18 mouse cellular contexts compared by ENCODE assay signal in the genomic region with DNA sequence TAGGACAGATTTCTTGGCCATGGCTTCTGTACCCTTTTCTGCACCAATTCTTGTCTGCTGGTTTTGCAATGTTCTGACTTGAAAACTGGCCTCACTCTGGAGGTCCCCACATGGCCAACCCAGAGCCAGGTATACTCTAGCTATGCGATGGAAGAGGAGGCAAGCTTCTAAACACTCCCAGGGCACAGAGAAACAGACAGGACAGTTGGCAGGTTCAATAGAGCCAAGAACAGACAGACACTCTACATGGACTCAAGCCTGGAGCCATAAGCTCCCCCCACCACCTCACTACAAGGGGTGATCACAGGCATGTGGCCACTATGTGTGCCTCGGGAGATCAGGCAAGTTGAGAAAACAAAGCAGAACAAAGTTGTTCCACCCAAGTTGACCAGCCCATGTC.
"Had no signal": no experiment of that assay in that cellular context is flagged by ENCODE, and none has a peak within 500 bp of the region (broad histone marks: within the 10 kb centered on the region; RNA-seq: fewer than 3 reads in every experiment).

No protein-coding gene starts in this region.

- H3K36me3 ChIP-seq: kidney, embryonic 15.5 days; limb, embryonic 12.5 days; limb, embryonic 15.5 days; midbrain, embryonic 12.5 days; midbrain, embryonic 15.5 days; neural tube, embryonic 13.5 days; stomach, embryonic 15.5 days had no signal

- H3K27ac ChIP-seq: kidney, embryonic 15.5 days; limb, embryonic 12.5 days; limb, embryonic 15.5 days; liver, embryonic 14.5 days; macrophage; midbrain, embryonic 12.5 days; midbrain, embryonic 15.5 days; neural tube, embryonic 13.5 days; stomach, embryonic 15.5 days had no signal

- ATAC-seq: liver, postnatal 0 days; lung, postnatal 0 days; midbrain, embryonic 15.5 days had no signal

- H3K9me3 ChIP-seq: kidney, embryonic 15.5 days; limb, embryonic 12.5 days; limb, embryonic 15.5 days; midbrain, embryonic 12.5 days; midbrain, embryonic 15.5 days; neural tube, embryonic 13.5 days; stomach, embryonic 15.5 days had no signal

- H3K9ac ChIP-seq: kidney, embryonic 15.5 days; limb, embryonic 12.5 days; limb, embryonic 15.5 days; liver, embryonic 14.5 days; liver, postnatal 0 days; lung, embryonic 14.5 days; midbrain, embryonic 12.5 days; midbrain, embryonic 15.5 days; neural tube, embryonic 13.5 days; stomach, embryonic 15.5 days had no signal

- H3K4me3 ChIP-seq: kidney, embryonic 15.5 days; limb, embryonic 12.5 days; limb, embryonic 15.5 days; midbrain, embryonic 12.5 days; midbrain, embryonic 15.5 days; neural tube, embryonic 13.5 days; stomach, embryonic 15.5 days had no signal

- H3K27me3 ChIP-seq: kidney, embryonic 15.5 days; limb, embryonic 12.5 days; limb, embryonic 15.5 days; midbrain, embryonic 12.5 days; midbrain, embryonic 15.5 days; neural tube, embryonic 13.5 days; stomach, embryonic 15.5 days had no signal

- DNase-seq: kidney, postnatal 10 days; kidney, postnatal 36 days; liver, postnatal 0 days; lung, embryonic 14.5 days; retina, postnatal 1 day; right cerebral cortex, postnatal 25 days; spleen, adult 18-20 months had no signal

- H3K4me2 ChIP-seq: kidney, embryonic 15.5 days; limb, embryonic 12.5 days; limb, embryonic 15.5 days; liver, embryonic 11.5 days; lung, embryonic 14.5 days; midbrain, embryonic 12.5 days; midbrain, embryonic 15.5 days; neural tube, embryonic 13.5 days; stomach, embryonic 15.5 days had no signal

- H3K4me1 ChIP-seq: kidney, embryonic 15.5 days; limb, embryonic 12.5 days; limb, embryonic 15.5 days; neural tube, embryonic 13.5 days; stomach, embryonic 15.5 days had no signal
